Mouse (Mus musculus) c-Kit-positive CD71-positive TER-119-positive erythroid progenitor cells, embryonic 14.5 days (primary cell): Measurements from ENCODE around the gene Siva1.

Source experiments
- DNase-seq: peaks from one replicate; pipeline ENCODE4 v3.0.0-alpha.2; 2013; ENCODE audit warnings: low spot score

Siva1 gene

DNA sequence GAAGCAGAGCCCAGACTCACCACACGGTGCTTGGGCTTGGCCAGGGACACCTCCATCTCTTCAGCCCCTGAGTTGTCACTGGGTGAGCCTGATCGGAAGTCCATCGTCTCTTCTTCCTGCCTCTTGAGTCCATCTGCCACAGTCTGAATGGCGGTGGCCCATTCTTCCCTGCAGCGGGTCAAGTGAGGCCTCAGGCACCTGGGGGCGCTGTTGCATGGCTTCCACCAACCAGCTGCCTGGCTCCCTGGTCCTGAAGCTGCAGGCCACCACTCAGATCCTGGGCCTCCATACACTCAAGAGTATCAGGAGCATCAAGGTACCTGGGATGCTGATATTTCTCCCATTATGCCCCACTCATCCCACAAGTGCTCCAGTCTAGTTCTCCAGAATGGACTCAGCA is 14.6 kb downstream of the Siva1 start:
- no peak for DNase-seq

DNA sequence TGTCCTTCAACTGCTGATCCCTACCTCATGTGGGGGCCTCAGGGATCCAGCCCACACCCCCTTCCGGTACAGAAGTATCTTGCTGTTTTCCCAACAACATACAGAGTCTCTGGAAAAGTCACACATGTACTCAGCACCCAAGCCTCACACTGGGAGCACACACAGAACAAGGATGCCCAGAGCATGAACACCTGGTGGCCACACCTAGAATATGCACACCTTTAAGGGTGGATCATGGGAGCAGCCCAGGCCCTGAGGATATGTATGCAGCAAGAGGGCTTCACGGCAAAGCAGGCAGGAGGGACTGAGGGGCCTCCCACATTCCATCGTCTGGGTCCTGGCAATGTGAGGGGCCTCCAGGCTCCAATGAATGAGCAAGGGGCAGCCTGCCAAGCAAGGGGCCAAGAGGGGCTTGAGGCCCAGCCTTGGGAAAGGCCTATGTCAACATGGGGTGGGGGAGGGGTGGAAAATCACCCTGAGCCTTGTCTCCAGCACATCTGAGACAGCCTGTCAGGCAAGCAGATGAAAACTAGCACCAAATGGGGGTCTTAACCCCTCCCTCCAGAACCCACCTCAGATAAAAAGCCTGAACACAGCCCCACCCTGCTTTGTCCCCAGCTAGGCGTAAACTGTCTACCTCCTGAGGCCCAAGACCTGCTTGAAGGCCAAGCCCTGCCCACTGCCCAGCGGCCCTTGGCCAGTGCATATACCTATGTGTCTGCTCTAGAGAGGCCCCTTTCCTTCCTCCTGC is 16.3 kb downstream of the Siva1 start:
- no peak for DNase-seq

DNA sequence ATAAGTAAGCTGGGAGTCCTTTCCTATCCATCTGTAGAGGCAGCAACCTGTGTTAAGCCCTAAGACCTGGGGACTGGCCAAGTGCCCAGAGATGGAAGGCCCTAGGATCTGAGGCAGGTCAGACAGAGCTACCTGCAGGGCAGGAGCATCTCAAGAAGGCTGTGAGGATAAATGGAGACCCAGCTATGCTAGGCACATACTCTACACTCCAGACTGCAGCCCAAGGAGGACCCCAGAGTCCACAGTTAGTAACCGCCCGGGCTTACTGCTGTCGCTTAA is 16.8 kb downstream of the Siva1 start:
- DNase-seq = no peak

DNA sequence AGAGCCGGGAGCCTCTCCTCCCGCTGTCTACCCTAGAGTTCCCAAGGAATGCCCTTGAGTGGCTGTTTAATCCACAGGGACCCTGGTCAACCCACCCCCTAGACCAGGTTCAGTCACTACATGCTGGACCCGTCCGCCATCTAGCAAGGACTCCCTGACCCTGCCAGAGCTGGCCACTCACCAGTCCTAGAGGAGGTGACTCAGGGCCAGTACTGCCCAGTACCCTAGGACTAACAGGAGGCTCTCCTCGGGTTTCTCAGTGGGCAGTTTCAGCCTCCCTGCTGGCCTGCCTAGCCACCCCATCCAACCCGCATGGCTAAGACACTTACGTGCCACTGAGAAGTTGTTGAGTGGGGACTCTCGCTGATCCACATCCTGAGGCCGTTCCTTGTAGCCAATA is 17.4 kb downstream of the Siva1 start:
- DNase-seq = no peak

DNA sequence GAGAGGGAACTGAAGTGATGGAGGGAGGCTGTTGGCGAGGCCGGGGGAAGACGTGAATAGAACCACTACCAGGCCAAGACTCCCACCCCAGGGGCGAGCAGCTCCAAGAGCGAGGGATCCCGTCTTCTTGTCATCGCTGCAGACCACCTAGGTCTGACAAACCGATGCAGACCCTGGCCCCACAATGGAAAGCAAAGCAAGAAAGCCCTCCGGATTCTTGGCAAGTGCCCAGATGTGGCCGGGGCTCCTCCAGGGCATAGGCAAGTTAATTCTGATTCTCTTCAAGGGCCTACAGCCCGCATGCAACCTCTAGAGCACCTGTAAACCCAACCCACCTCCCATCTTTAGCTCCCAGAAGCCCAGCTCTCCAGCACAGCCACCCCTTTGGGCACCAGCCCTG is 18.8 kb downstream of the Siva1 start:
- DNase-seq = no peak

DNA sequence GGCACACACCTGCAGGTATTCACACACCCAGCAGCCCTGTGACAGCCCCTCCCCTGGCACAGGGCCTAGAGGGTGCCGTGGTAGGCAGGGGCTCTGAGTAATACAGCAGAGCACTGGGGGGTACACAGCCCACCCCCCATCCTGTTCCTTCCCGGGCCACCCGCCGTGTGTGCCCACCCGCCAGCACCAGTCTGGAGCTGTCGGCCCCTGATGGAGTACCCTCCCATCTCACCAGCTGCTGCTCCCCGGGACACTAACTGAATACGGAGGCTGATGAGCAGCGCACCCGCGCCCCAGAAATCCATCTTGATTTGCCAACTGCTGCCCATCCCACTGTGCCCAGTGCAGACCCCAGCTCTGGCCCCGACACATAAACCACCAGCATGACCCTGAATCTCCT is 19.2 kb downstream of the Siva1 start:
- no peak for DNase-seq

DNA sequence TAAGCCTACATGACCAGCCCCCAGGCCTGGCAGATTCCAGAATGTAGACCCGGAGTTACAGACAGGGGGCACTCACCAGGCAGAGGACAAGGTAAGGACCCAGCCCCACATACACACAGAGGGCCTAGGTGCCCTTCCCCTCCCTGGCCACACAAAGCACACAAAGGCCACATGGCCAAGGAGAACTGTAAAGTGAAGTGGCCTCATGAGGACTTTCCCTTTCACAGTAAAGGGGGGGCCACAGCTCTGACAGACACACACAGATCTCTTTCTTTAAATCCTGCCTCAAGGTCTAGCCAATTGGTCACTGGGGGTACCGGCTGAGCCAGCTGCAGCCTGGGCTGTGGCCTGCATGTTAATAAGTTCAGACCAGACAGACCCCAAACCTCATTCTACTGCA is 19.6 kb downstream of the Siva1 start:
- DNase-seq = no peak

DNA sequence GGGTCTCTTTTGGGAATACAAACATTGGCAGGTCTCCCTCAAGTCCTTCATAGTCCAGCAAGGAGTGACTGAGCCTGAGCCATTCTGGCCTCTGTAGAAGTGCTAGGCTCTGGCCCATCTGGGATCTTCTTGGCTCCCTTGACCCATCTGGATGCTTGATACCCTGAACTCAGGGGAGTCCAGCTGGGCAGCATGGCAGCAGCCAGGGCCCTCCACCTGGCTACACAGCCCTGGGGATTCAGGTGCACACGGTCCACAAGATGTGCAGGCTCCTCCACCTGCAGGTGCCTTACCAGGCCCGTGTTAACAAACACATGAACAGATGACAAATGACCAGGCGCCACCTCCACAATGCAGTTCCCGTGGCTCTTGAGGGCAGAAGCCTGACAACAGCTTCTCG is 20.2 kb downstream of the Siva1 start:
- no peak for DNase-seq

DNA sequence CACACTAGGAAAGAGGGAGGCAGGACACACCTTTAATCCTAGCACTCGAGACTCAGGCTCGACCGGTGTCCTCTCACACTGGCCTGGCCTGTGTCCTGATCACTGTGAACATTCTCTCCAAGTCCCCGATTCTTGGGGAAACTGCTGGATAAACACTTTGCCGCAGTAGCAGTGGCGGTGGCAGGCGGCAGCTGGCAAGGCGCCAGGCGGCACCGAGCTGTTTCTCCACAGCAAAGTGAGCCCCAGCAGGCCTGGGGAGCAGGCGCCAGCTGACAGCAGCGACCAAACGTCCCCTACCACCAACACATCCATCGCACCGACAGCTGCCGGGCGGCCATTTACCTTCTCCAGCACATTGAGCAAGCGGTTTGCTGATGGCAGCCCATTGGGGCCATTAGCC is 21.0 kb downstream of the Siva1 start:
- DNase-seq = no peak

DNA sequence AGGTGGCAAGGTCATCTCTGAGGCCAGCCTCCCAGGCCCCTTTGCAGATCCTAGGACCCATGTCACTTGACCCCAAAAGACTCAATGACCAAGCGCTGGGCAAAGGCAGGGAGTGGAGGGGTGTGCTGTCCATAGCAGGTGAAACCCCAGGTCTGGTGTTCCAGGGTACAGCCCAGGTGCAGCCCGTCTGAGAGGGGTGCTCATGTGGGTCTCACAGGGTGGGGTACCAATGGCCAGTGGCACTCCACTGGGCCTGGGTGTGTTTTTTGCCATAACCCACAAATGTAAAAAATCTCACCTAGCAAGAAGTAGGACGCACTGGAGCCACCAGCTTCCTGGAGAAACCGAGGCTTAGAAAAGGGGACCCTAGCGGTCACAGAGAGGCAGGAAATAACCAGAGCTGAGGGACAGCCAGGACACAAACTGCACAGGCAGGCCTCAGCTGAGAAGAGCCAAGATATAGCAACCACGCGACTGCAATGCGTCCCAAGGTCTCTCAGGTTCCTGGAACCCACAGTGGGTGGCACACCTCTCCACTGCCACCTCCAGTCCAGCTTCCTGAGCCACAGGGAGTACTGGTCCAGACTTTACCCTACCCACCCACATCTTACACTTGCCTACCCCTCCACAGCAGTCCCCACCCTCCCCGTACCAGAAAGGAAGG is 21.5 kb downstream of the Siva1 start:
- no peak for DNase-seq

DNA sequence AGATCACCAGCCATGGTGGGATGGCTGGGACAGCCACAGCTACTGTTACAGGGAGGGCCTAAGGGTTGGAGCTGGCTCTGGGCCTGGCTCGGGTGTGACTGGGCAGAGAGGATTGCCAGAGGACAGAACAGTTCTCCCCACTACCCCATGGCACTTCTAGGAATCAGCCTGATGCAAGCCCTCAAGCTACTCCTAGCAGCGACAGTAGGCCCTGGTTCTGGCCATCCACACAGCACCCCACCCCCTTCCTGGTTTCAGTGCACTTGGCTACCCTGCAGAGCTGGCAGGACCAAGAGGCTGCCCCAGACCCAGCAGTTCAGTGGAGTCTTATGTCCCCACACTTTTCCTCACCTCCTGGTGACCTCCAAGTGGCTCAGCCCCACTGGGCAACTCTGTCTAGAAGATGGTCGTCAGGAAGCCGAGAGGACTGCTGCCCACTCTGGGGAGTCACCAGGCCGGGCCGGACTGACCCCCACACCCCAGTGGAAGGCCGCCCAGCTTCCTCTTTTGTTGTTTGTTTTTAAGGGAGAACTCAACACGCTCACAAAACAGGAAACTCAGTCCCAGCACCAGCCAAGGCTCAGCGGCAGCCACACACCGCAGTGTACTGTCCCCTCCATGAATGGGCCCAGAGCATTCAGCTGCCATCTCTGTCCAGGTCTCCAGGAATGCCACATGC is 23.3 kb downstream of the Siva1 start:
- no peak for DNase-seq

DNA sequence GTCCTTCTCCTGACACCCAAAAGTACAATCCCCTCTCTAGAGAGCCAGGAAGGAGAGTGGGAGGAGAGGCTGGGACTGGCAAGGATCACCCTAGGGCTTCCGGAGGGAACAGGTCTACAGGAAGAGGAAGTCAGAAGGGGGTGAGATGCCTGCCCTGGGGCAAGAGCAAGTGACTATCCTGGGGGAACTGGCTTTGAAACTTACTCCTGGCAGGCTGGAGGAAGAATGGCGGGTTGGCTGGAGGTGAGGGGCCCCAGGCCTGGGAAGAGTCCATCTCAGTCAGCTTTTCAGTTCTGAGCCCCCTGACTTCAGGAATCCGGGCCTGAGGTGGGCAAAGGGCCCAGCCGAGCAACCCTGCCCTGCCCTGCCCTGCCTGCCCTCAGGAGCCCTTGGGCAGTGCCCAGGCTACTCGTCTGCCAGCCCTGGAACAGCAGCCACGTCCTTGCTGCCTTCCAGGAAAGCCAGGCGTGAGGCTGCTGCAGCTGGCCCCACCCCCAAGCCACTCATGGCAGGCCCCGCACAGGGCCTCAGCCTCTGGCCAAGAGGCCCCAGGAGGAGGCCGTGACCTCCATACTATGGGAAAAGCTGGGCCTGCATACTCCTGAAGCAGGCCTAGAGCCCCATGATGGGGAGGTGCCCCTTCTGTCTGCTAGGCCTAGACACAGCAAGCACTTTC is 26.4 kb downstream of the Siva1 start:
- DNase-seq = no peak

DNA sequence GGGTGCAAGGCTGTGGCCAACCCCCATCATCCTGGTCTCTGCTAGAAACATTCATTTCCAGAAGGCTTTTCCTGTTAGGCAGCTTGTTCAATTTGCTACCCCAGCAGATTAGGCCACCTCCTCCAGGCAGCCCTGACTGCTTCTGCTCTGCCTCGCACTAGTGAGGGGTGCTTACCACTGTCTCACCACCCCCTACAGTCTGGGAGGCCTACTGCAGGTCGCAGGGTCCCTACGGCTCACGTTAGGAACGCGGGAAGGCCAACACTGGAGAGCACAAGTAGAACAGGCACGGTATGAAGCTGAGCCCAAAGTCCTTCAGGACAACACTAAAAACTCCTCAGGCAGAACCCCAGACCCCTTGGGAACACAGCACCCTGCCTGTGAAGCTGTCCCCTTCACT is 27.4 kb downstream of the Siva1 start:
- no peak for DNase-seq

DNA sequence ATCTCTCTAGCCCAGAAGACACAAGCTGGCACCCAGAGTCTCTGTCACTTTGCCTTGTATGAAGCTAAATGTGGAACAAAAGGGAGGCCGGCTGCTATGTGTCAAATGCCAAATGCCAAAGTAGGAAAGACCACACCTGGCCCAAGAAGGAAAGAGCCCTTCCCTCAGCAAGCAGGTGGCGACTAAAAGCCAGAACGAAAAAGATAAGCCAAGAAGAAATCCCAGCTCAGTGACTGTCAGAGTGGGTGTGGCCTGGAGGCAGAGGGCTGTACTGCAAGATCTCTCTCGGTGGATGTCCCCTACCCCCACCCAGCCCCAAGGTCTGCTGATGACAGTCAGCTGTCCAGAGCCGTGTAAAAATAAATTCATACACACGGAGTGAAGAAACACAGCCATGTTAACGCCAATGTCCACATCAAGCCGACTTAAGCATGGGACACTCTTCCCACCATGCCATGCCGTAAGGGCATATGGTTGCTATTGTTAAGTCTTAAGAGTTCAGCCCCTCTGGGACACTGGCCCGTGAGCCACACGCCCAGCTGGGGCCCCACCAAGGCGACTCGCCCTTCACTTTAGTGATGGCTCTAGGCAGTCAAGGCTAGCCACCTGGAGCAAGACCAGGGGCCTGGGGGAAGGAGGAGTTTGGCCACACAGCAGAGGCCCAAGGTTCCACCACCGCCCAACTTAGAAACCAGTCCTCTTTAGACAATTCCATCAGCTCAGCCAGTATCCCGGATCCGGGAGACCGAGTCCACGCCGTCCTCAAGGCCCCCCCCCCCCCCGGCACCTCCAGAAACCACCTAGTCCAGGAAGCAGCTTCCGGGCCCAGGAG is 28.5 kb downstream of the Siva1 start:
- DNase-seq = peak; percentile 37

DNA sequence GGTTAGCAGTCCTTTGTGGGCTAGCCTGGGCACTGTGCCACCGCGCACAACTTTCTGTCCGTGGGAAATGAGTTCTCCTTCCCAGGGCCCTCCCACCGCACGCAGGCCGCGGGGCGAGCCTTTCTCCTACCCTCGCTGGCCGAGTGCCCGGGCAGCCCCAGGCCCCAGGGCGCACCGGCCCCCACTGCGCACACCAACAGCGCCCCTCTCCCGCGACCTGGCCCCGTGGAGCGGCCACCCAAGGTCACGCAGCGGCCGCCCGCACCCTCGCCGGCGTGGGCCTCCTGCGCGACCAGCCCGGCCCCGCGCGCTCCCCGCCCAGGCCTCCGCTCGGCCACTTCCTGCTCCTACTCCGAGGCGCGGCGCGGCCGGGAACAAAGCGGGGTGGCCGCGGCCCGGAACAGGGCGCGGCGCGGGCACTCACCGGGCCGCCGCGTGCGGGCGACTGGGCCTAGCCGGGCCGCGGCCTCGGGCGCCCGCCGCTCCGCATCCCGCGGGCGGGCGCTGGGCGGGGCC is 29.2 kb downstream of the Siva1 start:
- no peak for DNase-seq

DNA sequence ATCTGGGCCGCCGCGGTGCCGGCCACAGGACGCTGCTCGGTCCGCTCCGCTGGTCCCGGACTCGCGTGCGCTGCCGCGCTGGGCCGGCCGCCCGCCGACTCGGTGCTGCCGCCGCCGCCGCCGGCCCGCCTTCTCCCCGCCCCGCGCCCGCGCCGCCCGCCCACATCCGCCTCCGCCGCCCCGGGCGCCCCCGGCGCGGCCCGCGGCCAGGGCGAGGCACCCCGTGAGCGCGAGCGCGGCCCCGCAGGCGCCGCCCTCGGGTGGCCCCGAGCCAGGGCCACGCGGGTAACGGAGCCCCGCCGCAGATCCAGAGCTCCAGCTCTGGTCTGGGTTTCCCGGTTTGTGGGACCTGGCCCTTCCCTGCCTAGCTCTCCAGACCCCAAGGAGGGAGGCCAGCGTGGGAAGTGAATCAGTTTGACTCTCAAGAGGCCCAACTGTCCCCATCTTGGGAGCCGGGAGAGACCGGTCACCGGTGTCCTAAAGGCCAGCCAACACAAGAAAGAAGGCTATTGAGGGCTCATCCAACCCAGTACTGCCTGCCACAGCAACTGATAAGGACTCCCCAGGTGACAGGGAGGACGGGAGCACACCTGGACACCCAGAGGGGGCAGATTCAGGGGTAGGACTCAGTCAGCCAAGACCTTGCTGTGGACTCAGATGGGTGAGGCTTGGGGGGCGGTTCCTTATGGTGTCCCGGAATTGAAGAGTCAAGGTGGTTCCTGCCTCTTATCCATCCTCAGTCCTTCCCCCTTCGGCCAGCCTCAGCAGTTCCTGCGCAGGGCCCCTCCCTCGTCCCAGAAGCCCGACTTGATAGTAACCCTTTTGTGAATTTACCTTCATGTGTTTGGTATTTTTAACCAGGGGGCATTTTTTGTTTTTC is 29.9 kb downstream of the Siva1 start, which contains the start of gene Akt1:
Akt1 (minus strand) TSS at position 753 of the 880 bp plus-strand sequence.
- DNase-seq = peak; percentile 62

DNA sequence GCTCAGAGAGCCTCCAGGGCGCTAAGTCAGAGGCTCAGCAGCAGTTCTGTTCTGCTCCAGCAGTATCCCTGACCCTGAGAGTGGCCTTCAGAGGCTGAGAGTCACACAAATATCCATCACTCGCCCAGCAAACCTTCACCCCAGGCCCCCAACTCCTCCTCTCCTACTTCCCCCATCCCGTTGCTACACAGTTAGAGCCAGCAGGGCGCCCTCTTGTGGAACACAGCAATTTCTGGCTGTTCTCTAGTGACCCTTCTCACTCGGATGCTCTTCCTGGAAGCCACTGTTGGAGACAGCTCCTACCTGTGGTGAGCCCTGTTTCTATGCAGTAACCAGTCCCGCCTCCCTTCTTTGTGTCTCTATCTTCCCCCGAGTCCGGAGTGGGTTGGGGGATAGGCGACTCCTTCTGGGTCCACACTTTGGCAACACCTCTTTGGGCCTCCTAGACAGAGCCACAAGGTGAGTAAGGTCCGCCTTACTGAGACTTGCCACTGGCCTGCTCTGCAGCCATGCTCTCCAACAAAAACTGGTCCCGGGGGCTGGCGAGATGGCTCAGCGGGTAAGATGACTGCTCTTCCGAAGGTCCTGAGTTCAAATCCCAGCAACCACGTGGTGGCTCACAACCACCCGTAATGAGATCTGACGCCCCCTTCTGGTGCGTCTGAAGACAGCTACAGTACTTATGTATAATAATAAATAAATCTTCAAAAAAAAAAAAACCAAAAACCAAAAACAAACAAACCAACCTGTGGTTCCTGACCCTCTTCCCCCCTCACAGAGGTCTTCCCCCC is 31.0 kb downstream of the Siva1 start:
- peak; percentile 85 for DNase-seq

DNA sequence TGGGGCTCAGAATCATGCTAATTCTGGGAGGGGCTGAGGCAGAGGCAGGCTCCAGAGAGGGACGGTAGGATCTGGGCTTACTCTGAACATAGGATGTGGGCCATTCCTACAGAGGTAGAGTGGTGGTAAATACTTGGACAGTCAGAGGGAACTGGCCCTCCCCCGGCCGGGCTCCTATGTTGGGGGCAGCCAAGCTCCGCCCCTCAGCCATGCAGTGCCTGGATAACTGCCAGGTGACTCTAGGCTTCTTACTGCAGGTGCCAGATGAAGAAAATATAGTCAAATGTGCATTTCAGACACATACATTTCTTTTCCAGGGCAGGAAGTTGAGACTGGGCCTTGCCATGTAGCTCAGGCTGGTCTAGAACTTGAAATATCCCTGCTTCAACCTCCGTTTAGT is 32.6 kb downstream of the Siva1 start:
- no peak for DNase-seq

DNA sequence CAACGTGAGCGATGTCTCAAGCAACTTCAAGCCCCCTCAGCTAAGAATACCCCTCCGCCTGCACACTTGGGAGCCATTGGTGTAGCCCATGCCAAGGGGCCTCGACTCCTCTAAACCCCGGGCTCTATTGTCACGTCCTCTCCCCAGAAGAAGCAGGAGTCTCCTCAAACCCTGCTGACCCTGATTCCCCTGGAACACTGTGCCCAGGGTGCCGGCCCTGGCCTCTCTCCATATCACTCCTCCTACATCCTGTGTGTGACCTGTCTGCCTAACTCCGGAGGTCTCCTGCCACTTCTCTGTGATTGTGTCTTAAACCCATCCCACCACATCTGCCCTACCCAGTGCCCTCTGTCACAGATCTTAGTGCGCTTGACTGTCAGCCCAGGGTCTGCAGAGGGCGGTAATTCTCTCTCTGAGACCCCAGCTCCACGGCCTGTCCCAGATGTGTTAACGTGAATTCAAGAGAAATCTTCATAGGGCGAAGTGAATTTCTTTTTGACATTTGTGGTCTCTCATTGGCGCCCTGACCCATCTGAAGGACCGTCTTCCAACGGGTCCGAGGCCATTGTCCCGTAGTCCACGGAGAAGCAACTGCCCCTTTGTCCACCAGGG is 33.6 kb downstream of the Siva1 start:
- DNase-seq = no peak
